Mouse (Mus musculus): ENCODE results near the gene Bcl2. TPM values are rescaled to one million over a fixed set of nuclear protein-coding genes. Genes with fewer than 3 reads are reported as not detected.

The Bcl2 gene
- polyA plus RNA-seq, 1 experiment from 2014 or later: 20.9 TPM

GRCm38 (mm10) chr1:106643527-106643926 lies 70.5 kb downstream of the Bcl2 start:
- Histone ChIP-seq H3K27ac (ENCODE audit: low read depth, low read length) (no peak overlapping the region), H3K36me3 (ENCODE audit: control insufficient read depth, insufficient read depth, low read length) (no peaks in the 10 kb centered on the region), H3K4me2 (replicated peaks; ENCODE audit: low read depth, low read length) (no peak overlapping the region), H3K4me1 (ENCODE audit: control insufficient read depth, insufficient read depth, low read length) (0 out of 2 replicates have a peak, but pooled peaks cover 5% of the 10 kb centered on the region), H3K9ac (ENCODE audit: low read depth, low read length) (no peak overlapping the region), H3K4me3 (ENCODE audit: low read length) (no peak overlapping the region), H3K27me3 (ENCODE audit: control insufficient read depth, insufficient read depth, low read length) (no peaks in the 10 kb centered on the region), H3K9me3 (ENCODE audit: control insufficient read depth, low read length) (no peaks in the 10 kb centered on the region)
- 69% methylated on average over 3 of the region's 3 CpGs for WGBS
- no peak for ATAC-seq (ENCODE audit: low FRiP score, low TSS enrichment)

- Histone ChIP-seq H3K9ac (ENCODE audit: low read depth, low read length) (no peak overlapping the region), H3K36me3 (ENCODE audit: control insufficient read depth, insufficient read depth, low read length) (no peaks in the 10 kb centered on the region), H3K27ac (ENCODE audit: low read depth, low read length) (no peak overlapping the region), H3K9me3 (ENCODE audit: control insufficient read depth, low read length) (no peaks in the 10 kb centered on the region), H3K4me3 (ENCODE audit: low read length) (no peak overlapping the region), H3K4me1 (ENCODE audit: control insufficient read depth, insufficient read depth, low read length) (0 out of 2 replicates have a peak, but pooled peaks cover 10% of the 10 kb centered on the region), H3K27me3 (ENCODE audit: control insufficient read depth, insufficient read depth, low read length) (no peaks in the 10 kb centered on the region), H3K4me2 (replicated peaks; ENCODE audit: low read depth, low read length) (no peak overlapping the region)
- 97% methylated on average over 1 of the region's 1 CpGs for WGBS
- ATAC-seq (ENCODE audit: low FRiP score, low TSS enrichment): no peak
These were observed 73.5 kb downstream of the Bcl2 start for GRCm38 (mm10) chr1:106640577-106640976.

GRCm38 (mm10) chr1:106637705-106638104 lies 76.4 kb downstream of the Bcl2 start:
- 95% methylated on average over 11 of the region's 11 CpGs for WGBS
- no peak overlapping the region for H3K9ac ChIP-seq (ENCODE audit: low read depth, low read length)
- H3K9me3 ChIP-seq (ENCODE audit: control insufficient read depth, low read length): no peaks in the 10 kb centered on the region
- H3K4me3 ChIP-seq (ENCODE audit: low read length): no peak overlapping the region
- no peaks in the 10 kb centered on the region for H3K27me3 ChIP-seq (ENCODE audit: control insufficient read depth, insufficient read depth, low read length)
- ATAC-seq (ENCODE audit: low FRiP score, low TSS enrichment): no peak
- H3K4me1 ChIP-seq (ENCODE audit: control insufficient read depth, insufficient read depth, low read length): 0 out of 2 replicates have a peak, but pooled peaks cover 10% of the 10 kb centered on the region
- no peaks in the 10 kb centered on the region for H3K36me3 ChIP-seq (ENCODE audit: control insufficient read depth, insufficient read depth, low read length)
- no peak overlapping the region for H3K27ac ChIP-seq (ENCODE audit: low read depth, low read length)
- no peak overlapping the region for H3K4me2 ChIP-seq (replicated peaks; ENCODE audit: low read depth, low read length)

- H3K4me3 ChIP-seq (ENCODE audit: low read length): no peak overlapping the region
- no peak overlapping the region; the same call in 1 of the 2 replicates for H3K27ac ChIP-seq (ENCODE audit: low read depth, low read length)
These were observed 77.4 kb downstream of the Bcl2 start for GRCm38 (mm10) chr1:106636714-106637113.

GRCm38 (mm10) chr1:106633207-106633606 lies 80.9 kb downstream of the Bcl2 start:
- peaks cover 34% of the 10 kb centered on the region for H3K4me1 ChIP-seq (ENCODE audit: control insufficient read depth, insufficient read depth, low read length)
- H3K27ac ChIP-seq (ENCODE audit: low read depth, low read length): no peak overlapping the region
- 50% methylated on average over 3 of the region's 3 CpGs for WGBS
- ATAC-seq (ENCODE audit: low FRiP score, low TSS enrichment): no peak
- no peak overlapping the region for H3K4me3 ChIP-seq (ENCODE audit: low read length)
- H3K9me3 ChIP-seq (ENCODE audit: control insufficient read depth, low read length): no peaks in the 10 kb centered on the region
- H3K4me2 ChIP-seq (replicated peaks; ENCODE audit: low read depth, low read length): no peak overlapping the region
- H3K9ac ChIP-seq (ENCODE audit: low read depth, low read length): no peak overlapping the region
- no peaks in the 10 kb centered on the region for H3K36me3 ChIP-seq (ENCODE audit: control insufficient read depth, insufficient read depth, low read length)
- no peaks in the 10 kb centered on the region for H3K27me3 ChIP-seq (ENCODE audit: control insufficient read depth, insufficient read depth, low read length)

More at GRCm38 (mm10) chr1:106636714-106637113, 77.4 kb downstream of the Bcl2 start:
- WGBS: 27% methylated on average over 2 of the region's 2 CpGs
- Histone ChIP-seq H3K4me1 (ENCODE audit: control insufficient read depth, insufficient read depth, low read length) (0 out of 2 replicates have a peak, but pooled peaks cover 13% of the 10 kb centered on the region), H3K27me3 (ENCODE audit: control insufficient read depth, insufficient read depth, low read length) (no peaks in the 10 kb centered on the region), H3K9me3 (ENCODE audit: control insufficient read depth, low read length) (no peaks in the 10 kb centered on the region), H3K36me3 (ENCODE audit: control insufficient read depth, insufficient read depth, low read length) (no peaks in the 10 kb centered on the region), H3K9ac (ENCODE audit: low read depth, low read length) (no peak overlapping the region), H3K4me2 (replicated peaks; ENCODE audit: low read depth, low read length) (no peak overlapping the region)
- ATAC-seq (ENCODE audit: low FRiP score, low TSS enrichment): no peak

- Histone ChIP-seq H3K36me3 (ENCODE audit: control insufficient read depth, insufficient read depth, low read length) (no peaks in the 10 kb centered on the region), H3K4me1 (ENCODE audit: control insufficient read depth, insufficient read depth, low read length) (peaks cover 36% of the 10 kb centered on the region), H3K27ac (ENCODE audit: low read depth, low read length) (no peak overlapping the region), H3K9me3 (ENCODE audit: control insufficient read depth, low read length) (no peaks in the 10 kb centered on the region), H3K27me3 (ENCODE audit: control insufficient read depth, insufficient read depth, low read length) (no peaks in the 10 kb centered on the region), H3K9ac (ENCODE audit: low read depth, low read length) (no peak overlapping the region), H3K4me2 (replicated peaks; ENCODE audit: low read depth, low read length) (no peak overlapping the region), H3K4me3 (ENCODE audit: low read length) (no peak overlapping the region)
- 93% methylated on average over 3 of the region's 3 CpGs for WGBS
- no peak for ATAC-seq (ENCODE audit: low FRiP score, low TSS enrichment)
These were observed 82.1 kb downstream of the Bcl2 start for GRCm38 (mm10) chr1:106631869-106632463.

GRCm38 (mm10) chr1:106630973-106631372 lies 83.1 kb downstream of the Bcl2 start:
- no peak overlapping the region for H3K9ac ChIP-seq (ENCODE audit: low read depth, low read length)
- 80% methylated on average over 2 of the region's 2 CpGs for WGBS
- no peak overlapping the region for H3K4me3 ChIP-seq (ENCODE audit: low read length)
- H3K9me3 ChIP-seq (ENCODE audit: control insufficient read depth, low read length): no peaks in the 10 kb centered on the region
- peak overlapping the region; percentile 59; the same call in 1 of the 2 replicates for H3K27ac ChIP-seq (ENCODE audit: low read depth, low read length)
- H3K36me3 ChIP-seq (ENCODE audit: control insufficient read depth, insufficient read depth, low read length): no peaks in the 10 kb centered on the region
- H3K27me3 ChIP-seq (ENCODE audit: control insufficient read depth, insufficient read depth, low read length): no peaks in the 10 kb centered on the region
- no peak for ATAC-seq (ENCODE audit: low FRiP score, low TSS enrichment)
- H3K4me2 ChIP-seq (replicated peaks; ENCODE audit: low read depth, low read length): no peak overlapping the region
- H3K4me1 ChIP-seq (ENCODE audit: control insufficient read depth, insufficient read depth, low read length): peaks cover 33% of the 10 kb centered on the region

- peak; percentile 51 for ATAC-seq (ENCODE audit: low FRiP score, low TSS enrichment)
- peaks cover 33% of the 10 kb centered on the region for H3K4me1 ChIP-seq (ENCODE audit: control insufficient read depth, insufficient read depth, low read length)
- no peak overlapping the region for H3K4me3 ChIP-seq (ENCODE audit: low read length)
- H3K27me3 ChIP-seq (ENCODE audit: control insufficient read depth, insufficient read depth, low read length): no peaks in the 10 kb centered on the region
- peak overlapping the region; percentile 75 for H3K27ac ChIP-seq (ENCODE audit: low read depth, low read length)
- no peak overlapping the region for H3K4me2 ChIP-seq (replicated peaks; ENCODE audit: low read depth, low read length)
- no peaks in the 10 kb centered on the region for H3K36me3 ChIP-seq (ENCODE audit: control insufficient read depth, insufficient read depth, low read length)
- no peaks in the 10 kb centered on the region for H3K9me3 ChIP-seq (ENCODE audit: control insufficient read depth, low read length)
- no peak overlapping the region for H3K9ac ChIP-seq (ENCODE audit: low read depth, low read length)
- WGBS: 12% methylated on average over 4 of the region's 4 CpGs
These were observed 84.0 kb downstream of the Bcl2 start for GRCm38 (mm10) chr1:106629931-106630682.

- no peaks in the 10 kb centered on the region for H3K9me3 ChIP-seq (ENCODE audit: control insufficient read depth, low read length)
- no peak overlapping the region for H3K4me3 ChIP-seq (ENCODE audit: low read length)
- H3K27me3 ChIP-seq (ENCODE audit: control insufficient read depth, insufficient read depth, low read length): no peaks in the 10 kb centered on the region
- peak; percentile 51; the same call in 1 of the 2 replicates for ATAC-seq (ENCODE audit: low FRiP score, low TSS enrichment)
- peaks cover 33% of the 10 kb centered on the region for H3K4me1 ChIP-seq (ENCODE audit: control insufficient read depth, insufficient read depth, low read length)
- H3K36me3 ChIP-seq (ENCODE audit: control insufficient read depth, insufficient read depth, low read length): no peaks in the 10 kb centered on the region
- H3K4me2 ChIP-seq (replicated peaks; ENCODE audit: low read depth, low read length): no peak overlapping the region
- peak overlapping the region; percentile 75; the same call in 1 of the 2 replicates for H3K27ac ChIP-seq (ENCODE audit: low read depth, low read length)
- no peak overlapping the region for H3K9ac ChIP-seq (ENCODE audit: low read depth, low read length)
- WGBS: 9% methylated on average over 4 of the region's 4 CpGs
These were observed 84.6 kb downstream of the Bcl2 start for GRCm38 (mm10) chr1:106629470-106629830.
